Mouse (Mus musculus): ENCODE data around the gene Lsamp.

Gene Lsamp

GRCm38 (mm10) chr16:41557104-41557503 lies 1572.9 kb downstream of the Lsamp start:
- DNase-seq (ENCODE audit: low spot score) = no peak

GRCm38 (mm10) chr16:41565233-41565632 lies 1581.1 kb downstream of the Lsamp start:
- no peak for DNase-seq (ENCODE audit: low spot score)

GRCm38 (mm10) chr16:41588675-41589301 lies 1604.6 kb downstream of the Lsamp start:
- DNase-seq (ENCODE audit: low spot score) = no peak

- DNase-seq (ENCODE audit: low spot score) = no peak
Measured at GRCm38 (mm10) chr16:41612229-41612628, 1628.1 kb downstream of the Lsamp start.

- DNase-seq (ENCODE audit: low spot score) = no peak
Measured at GRCm38 (mm10) chr16:41623871-41624270, 1639.7 kb downstream of the Lsamp start.

- DNase-seq (ENCODE audit: low spot score) = no peak
Measured at GRCm38 (mm10) chr16:41633898-41634297, 1649.7 kb downstream of the Lsamp start.

- DNase-seq (ENCODE audit: low spot score) = no peak
Measured at GRCm38 (mm10) chr16:41640876-41641275, 1656.7 kb downstream of the Lsamp start.

GRCm38 (mm10) chr16:41653261-41653660 lies 1669.1 kb downstream of the Lsamp start:
- no peak for DNase-seq (ENCODE audit: low spot score)

GRCm38 (mm10) chr16:41674316-41675038 lies 1690.3 kb downstream of the Lsamp start:
- DNase-seq (ENCODE audit: low spot score) = no peak

GRCm38 (mm10) chr16:41675774-41676173 lies 1691.6 kb downstream of the Lsamp start:
- DNase-seq (ENCODE audit: low spot score) = no peak

GRCm38 (mm10) chr16:41692435-41692834 lies 1708.3 kb downstream of the Lsamp start:
- DNase-seq (ENCODE audit: low spot score) = no peak

- DNase-seq (ENCODE audit: low spot score) = no peak
Measured at GRCm38 (mm10) chr16:41701790-41702428, 1717.7 kb downstream of the Lsamp start.

GRCm38 (mm10) chr16:41728900-41729585 lies 1744.9 kb downstream of the Lsamp start:
- DNase-seq (ENCODE audit: low spot score) = peak; percentile 23

- no peak for DNase-seq (ENCODE audit: low spot score)
Measured at GRCm38 (mm10) chr16:41729911-41730310, 1745.8 kb downstream of the Lsamp start.

- peak; percentile 39 for DNase-seq (ENCODE audit: low spot score)
Measured at GRCm38 (mm10) chr16:41745037-41745436, 1760.9 kb downstream of the Lsamp start.

GRCm38 (mm10) chr16:41746235-41746911 lies 1762.2 kb downstream of the Lsamp start:
- DNase-seq (ENCODE audit: low spot score) = peak; percentile 35

- DNase-seq (ENCODE audit: low spot score) = no peak
Measured at GRCm38 (mm10) chr16:41747874-41748273, 1763.7 kb downstream of the Lsamp start.

- no peak for DNase-seq (ENCODE audit: low spot score)
Measured at GRCm38 (mm10) chr16:41748759-41749158, 1764.6 kb downstream of the Lsamp start.

- no peak for DNase-seq (ENCODE audit: low spot score)
Measured at GRCm38 (mm10) chr16:41764285-41764684, 1780.1 kb downstream of the Lsamp start.

GRCm38 (mm10) chr16:41771427-41772125 lies 1787.4 kb downstream of the Lsamp start:
- DNase-seq (ENCODE audit: low spot score) = no peak

GRCm38 (mm10) chr16:41777586-41777985 lies 1793.4 kb downstream of the Lsamp start:
- no peak for DNase-seq (ENCODE audit: low spot score)
